Mouse (Mus musculus): ENCODE data around the gene Scin.

DNA sequence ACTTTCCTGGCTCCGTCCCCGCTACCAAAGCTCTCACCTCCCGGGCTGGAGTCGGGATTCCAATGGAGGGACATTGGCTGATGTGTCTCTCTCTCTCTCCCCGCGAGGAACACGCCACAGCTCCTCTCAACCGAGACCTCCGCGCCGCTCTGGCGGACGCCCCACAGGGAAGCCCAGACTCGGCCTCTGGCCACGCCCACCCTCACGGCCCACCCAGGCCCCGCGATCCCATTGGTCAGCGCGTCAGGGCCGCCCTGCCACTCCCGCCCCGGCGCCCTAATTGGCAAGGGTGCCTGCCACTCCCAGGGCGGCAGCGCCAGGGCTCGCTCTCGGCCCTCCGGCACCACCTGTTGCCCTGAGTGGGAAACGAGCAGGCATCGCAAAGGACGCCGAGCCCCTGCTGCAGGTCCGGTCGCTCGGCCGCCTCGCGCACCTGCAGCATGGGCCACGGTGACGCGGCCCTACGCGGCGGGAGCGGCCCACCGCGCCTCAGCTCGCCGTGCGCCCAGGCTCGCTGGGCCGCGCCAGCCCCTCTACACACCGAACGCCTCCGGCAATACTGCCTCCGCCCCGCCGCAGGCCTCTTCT, 96.7 kb downstream of the Scin start:
- TF ChIP-seq CTCF (IDR thresholded peaks at IDR 0.05) (peak; percentile 81), POLR2A (IDR thresholded peaks at IDR 0.05; ENCODE audit: insufficient read depth, low read depth, low read length) (peak; percentile 99)

All from heart, adult 2 months (tissue).